Mouse (Mus musculus): Measurements from ENCODE around the gene Pip5k1b. TPM values are rescaled to one million over a fixed set of nuclear protein-coding genes. Genes with fewer than 3 reads are reported as not detected.

Gene Pip5k1b
- total and polyA plus RNA-seq, 3 experiments: 14.6 to 23.1 (median 22.2) TPM

DNA sequence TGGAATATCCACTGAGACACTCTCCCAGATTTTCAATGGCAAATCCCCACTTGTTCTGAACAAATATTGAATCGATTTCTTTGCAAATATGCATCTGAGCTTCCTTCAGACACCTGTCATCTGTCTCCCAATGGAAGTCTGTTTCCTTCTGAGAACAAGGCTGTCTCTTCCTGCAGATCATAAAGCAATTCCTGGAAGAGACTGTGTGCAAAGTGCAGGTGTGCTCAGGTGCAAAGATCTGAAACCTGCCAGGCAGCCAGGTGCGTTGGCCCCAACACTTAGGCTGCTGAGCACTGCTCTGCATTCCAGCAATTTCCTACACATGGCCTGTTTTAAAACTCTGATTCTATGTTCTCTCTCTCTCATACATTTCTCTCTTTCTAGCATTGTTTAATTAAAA is 237.9 kb downstream of the Pip5k1b start:
- 87% methylated on average over 2 of the region's 2 CpGs for WGBS
- Histone ChIP-seq H3K27me3 (ENCODE audit: control insufficient read depth, insufficient read depth, low read length) (no peaks in the 10 kb centered on the region), H3K9ac (ENCODE audit: low read depth, low read length) (no peak overlapping the region), H3K36me3 (ENCODE audit: control insufficient read depth, insufficient read depth, low read length) (peaks cover 5% of the 10 kb centered on the region), H3K27ac (no peak overlapping the region), H3K79me2 (replicated peaks; ENCODE audit: control insufficient read depth, insufficient read depth, low read length) (no peaks in the 10 kb centered on the region), H3K4me1 (ENCODE audit: control insufficient read depth, insufficient read depth, low read length) (peaks cover 2% of the 10 kb centered on the region; the same call in 1 of the 2 replicates), H3K4me3 (no peak overlapping the region)
- DNase-seq: no peak
- intact Hi-C loops (cut with DNase I): no loop called here
- TF ChIP-seq CTCF (IDR thresholded peaks at IDR 0.05): no peak
- no peak for TF ChIP-seq POLR2A (IDR thresholded peaks at IDR 0.05; ENCODE audit: insufficient read depth, low read depth, low read length)
- no peak for TF ChIP-seq EP300 (IDR thresholded peaks at IDR 0.05; ENCODE audit: insufficient read depth, low read depth, low read length)

DNA sequence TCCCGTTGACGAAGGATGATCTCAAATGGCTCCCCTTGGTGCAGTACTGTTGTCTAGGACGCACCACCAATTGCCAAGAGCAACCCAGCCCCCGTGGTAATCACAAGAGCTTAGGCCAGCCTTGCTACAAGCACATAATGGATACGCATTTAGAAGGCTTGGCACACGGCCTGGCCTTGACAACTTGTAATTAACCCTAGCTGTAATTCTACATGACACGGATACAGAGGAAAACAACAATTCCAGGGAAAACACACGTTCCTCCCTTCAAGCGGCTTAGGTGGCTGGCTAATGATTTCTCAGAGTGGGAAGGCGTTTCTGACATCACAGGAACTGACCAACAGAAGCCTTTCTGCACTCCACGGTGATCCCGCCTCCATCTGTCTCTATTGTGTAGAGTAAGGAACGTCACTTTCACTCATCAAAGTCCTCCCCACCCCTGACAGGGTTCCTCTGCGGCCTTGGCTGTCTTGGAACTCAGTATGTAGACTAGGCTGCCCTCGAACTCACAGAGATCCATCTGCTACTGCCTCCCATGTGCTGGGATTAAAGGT is 238.6 kb downstream of the Pip5k1b start:
- TF ChIP-seq CTCF (IDR thresholded peaks at IDR 0.05) (no peak), POLR2A (IDR thresholded peaks at IDR 0.05; ENCODE audit: insufficient read depth, low read depth, low read length) (no peak), EP300 (IDR thresholded peaks at IDR 0.05; ENCODE audit: insufficient read depth, low read depth, low read length) (no peak)
- intact Hi-C loops (cut with DNase I): no loop called here
- H3K4me1 ChIP-seq (ENCODE audit: control insufficient read depth, insufficient read depth, low read length): peaks cover 4% of the 10 kb centered on the region; the same call in 1 of the 2 replicates
- no peaks in the 10 kb centered on the region for H3K79me2 ChIP-seq (replicated peaks; ENCODE audit: control insufficient read depth, insufficient read depth, low read length)
- H3K27ac ChIP-seq: no peak overlapping the region
- no peak overlapping the region for H3K4me3 ChIP-seq
- no peak overlapping the region for H3K9ac ChIP-seq (ENCODE audit: low read depth, low read length)
- H3K36me3 ChIP-seq (ENCODE audit: control insufficient read depth, insufficient read depth, low read length): peaks cover 5% of the 10 kb centered on the region
- no peaks in the 10 kb centered on the region for H3K27me3 ChIP-seq (ENCODE audit: control insufficient read depth, insufficient read depth, low read length)
- DNase-seq: no peak
- 61% methylated on average over 15 of the region's 15 CpGs for WGBS

GRCm38 (mm10) chr19:24316060-24316725 is 239.5 kb downstream of the Pip5k1b start:
- no peak overlapping the region for H3K9ac ChIP-seq (ENCODE audit: low read depth, low read length)
- H3K36me3 ChIP-seq (ENCODE audit: control insufficient read depth, insufficient read depth, low read length): peaks cover 5% of the 10 kb centered on the region
- no peak overlapping the region for H3K27ac ChIP-seq
- H3K79me2 ChIP-seq (replicated peaks; ENCODE audit: control insufficient read depth, insufficient read depth, low read length): no peaks in the 10 kb centered on the region
- TF ChIP-seq POLR2A (IDR thresholded peaks at IDR 0.05; ENCODE audit: insufficient read depth, low read depth, low read length): no peak
- TF ChIP-seq EP300 (IDR thresholded peaks at IDR 0.05; ENCODE audit: insufficient read depth, low read depth, low read length): no peak
- TF ChIP-seq CTCF (IDR thresholded peaks at IDR 0.05): no peak
- intact Hi-C loops (cut with DNase I): no loop called here
- no peaks in the 10 kb centered on the region for H3K27me3 ChIP-seq (ENCODE audit: control insufficient read depth, insufficient read depth, low read length)
- DNase-seq: no peak
- H3K4me1 ChIP-seq (ENCODE audit: control insufficient read depth, insufficient read depth, low read length): peaks cover 5% of the 10 kb centered on the region; the same call in 1 of the 2 replicates
- H3K4me3 ChIP-seq: no peak overlapping the region
- WGBS: 78% methylated on average over 9 of the region's 9 CpGs

GRCm38 (mm10) chr19:24315234-24315633 is 240.4 kb downstream of the Pip5k1b start:
- DNase-seq: no peak
- peaks cover 3% of the 10 kb centered on the region; the same call in 1 of the 2 replicates for H3K36me3 ChIP-seq (ENCODE audit: control insufficient read depth, insufficient read depth, low read length)
- no peak overlapping the region for H3K27ac ChIP-seq
- no peak for TF ChIP-seq EP300 (IDR thresholded peaks at IDR 0.05; ENCODE audit: insufficient read depth, low read depth, low read length)
- no peak for TF ChIP-seq POLR2A (IDR thresholded peaks at IDR 0.05; ENCODE audit: insufficient read depth, low read depth, low read length)
- no peak for TF ChIP-seq CTCF (IDR thresholded peaks at IDR 0.05)
- WGBS: 88% methylated on average over 4 of the region's 4 CpGs
- H3K9ac ChIP-seq (ENCODE audit: low read depth, low read length): no peak overlapping the region
- intact Hi-C loops (cut with DNase I): no loop called here
- H3K79me2 ChIP-seq (replicated peaks; ENCODE audit: control insufficient read depth, insufficient read depth, low read length): no peaks in the 10 kb centered on the region
- no peak overlapping the region for H3K4me3 ChIP-seq
- H3K27me3 ChIP-seq (ENCODE audit: control insufficient read depth, insufficient read depth, low read length): no peaks in the 10 kb centered on the region
- peaks cover 3% of the 10 kb centered on the region; the same call in 1 of the 2 replicates for H3K4me1 ChIP-seq (ENCODE audit: control insufficient read depth, insufficient read depth, low read length)

DNA sequence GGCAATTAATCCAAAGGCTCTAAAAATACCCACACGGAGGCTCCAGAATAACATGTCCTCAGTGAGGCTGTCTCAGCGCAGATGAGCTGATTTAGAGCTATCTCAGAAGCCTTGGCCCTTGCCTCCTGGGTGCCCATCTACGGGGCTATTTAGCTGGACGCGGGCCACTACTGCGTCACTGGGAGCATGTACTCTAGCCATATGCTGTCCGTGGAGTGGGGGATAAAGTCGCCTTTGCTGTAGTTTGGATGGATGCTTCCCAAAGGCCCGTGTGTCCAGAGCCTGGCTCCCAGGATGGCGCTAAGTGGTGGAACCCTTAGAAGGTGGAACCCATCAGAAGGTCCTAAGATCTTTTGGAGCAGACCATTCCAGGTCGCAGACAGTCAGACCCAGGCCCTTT is 241.0 kb downstream of the Pip5k1b start:
- Histone ChIP-seq H3K36me3 (ENCODE audit: control insufficient read depth, insufficient read depth, low read length) (peaks cover 3% of the 10 kb centered on the region; the same call in 1 of the 2 replicates), H3K4me1 (ENCODE audit: control insufficient read depth, insufficient read depth, low read length) (peaks cover 3% of the 10 kb centered on the region; the same call in 1 of the 2 replicates), H3K9ac (ENCODE audit: low read depth, low read length) (no peak overlapping the region), H3K4me3 (no peak overlapping the region), H3K79me2 (replicated peaks; ENCODE audit: control insufficient read depth, insufficient read depth, low read length) (no peaks in the 10 kb centered on the region), H3K27ac (no peak overlapping the region), H3K27me3 (ENCODE audit: control insufficient read depth, insufficient read depth, low read length) (no peaks in the 10 kb centered on the region)
- 83% methylated on average over 11 of the region's 11 CpGs for WGBS
- intact Hi-C loops (cut with DNase I): no loop called here
- DNase-seq: no peak
- TF ChIP-seq EP300 (IDR thresholded peaks at IDR 0.05; ENCODE audit: insufficient read depth, low read depth, low read length): no peak
- TF ChIP-seq POLR2A (IDR thresholded peaks at IDR 0.05; ENCODE audit: insufficient read depth, low read depth, low read length): no peak
- no peak for TF ChIP-seq CTCF (IDR thresholded peaks at IDR 0.05)
